Mouse (Mus musculus): Measurements from ENCODE around the gene Zc3h6.
"Not testable (repeated sequence)": the region's sequence is repeated elsewhere in the genome, so short reads cannot be mapped to it uniquely, and the experiment has no call there.

The Zc3h6 gene

DNA sequence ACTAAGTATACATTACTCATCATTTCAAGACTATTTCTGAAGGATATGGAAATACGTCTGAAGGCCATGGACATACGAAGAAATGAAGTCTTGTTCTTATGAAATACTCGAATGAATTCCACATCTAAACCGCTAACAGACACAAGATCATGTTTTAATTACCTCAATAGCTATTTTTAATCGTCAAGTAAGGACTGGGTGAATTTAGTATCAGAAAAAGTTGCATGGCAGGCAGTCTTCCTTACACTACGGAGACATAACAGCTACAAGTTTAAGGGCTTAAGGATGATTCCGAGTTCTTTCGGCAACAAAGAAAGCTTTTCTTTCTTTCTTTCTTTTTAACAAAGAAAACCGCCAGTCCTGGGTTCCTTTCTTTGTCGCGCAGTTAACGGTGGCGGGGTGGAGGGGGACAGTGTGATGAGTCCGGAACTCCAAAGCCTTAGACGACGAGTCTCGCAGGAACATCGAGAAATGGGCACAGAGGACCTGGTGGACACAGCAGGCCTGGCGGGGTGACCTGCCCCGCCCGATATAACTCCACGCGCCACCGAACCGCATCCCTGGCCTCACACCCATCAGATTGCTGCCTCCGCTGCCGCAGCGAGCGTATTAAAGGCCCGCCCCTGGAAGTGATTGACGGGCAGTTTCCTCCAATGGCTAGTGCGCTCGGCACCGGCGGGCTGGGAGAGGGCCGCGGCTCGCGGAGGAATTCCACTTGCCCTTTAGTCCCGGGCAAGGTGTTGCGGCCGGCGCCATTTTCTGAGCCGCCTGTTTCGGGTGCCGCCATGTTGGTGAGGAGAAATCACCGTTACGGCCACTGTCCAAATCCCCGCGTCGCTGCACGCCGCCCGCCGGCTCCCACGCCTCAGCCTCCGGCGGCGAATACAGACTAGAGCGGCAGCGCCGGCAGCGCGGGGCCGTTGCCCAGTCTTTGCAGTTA, at the start of gene Zc3h6:
Gene Zc3h6 (plus strand): TSS at position 762 of the 940 bp plus-strand sequence.
- peak; percentile 95 for DNase-seq (ENCODE audit: low read depth, low spot score)

DNA sequence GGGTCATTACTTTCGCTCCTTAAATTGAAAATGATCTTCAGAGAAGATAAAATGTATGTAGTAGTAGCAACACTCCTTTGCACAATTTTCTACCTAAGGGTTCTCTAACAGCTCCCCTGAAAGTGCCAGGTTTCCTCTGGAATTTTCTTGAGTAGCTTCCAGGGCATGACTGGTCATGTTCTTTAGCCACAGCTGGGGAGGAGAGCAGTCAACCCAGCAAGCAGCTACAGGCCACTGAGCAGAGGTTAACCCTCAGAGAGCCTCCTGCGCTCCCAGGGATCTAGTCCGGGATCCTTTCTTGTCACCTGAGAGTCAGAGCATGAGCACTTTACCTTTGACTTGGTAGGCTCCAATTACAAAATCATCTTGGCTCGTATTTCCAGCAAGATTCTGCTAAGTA, 42.4 kb upstream of the Zc3h6 start:
- no peak for DNase-seq (ENCODE audit: low read depth, low spot score)

DNA sequence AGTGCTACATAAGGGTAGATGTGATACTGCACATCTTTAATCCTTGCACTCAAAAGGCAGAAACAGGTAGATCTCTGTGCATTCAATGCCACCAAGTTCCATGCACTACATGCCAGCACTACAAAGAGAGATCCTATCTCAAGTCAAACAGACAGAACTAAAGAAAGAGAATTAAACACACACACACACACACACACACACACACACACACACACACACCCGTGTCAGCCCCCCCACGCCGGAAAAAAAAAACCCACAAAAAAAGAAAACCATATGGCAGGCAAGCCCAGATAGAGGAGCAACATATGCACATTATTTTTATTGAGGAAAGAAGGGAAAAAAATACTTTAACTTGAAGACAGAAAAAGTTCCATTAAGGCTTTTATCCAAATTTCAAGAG, 38.8 kb upstream of the Zc3h6 start:
- no peak for DNase-seq (ENCODE audit: low read depth, low spot score)

DNA sequence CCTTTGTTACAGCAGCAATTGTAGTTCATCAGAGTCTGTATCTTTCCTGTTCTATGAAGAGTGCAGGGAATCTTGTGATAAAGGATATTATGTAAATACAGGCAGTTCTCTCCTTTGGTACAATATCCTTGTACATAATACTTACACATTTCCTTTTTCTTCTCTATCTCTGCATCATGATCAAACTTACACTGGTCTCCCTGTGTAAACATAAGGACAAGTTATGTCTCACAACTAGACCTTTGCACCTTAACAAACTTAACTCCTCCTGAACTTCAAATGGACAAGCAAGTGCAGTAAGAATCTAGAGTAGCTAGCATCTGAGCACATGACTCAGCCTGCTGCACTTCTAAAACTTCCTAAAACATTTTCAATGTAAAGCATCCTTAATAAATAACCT, 36.5 kb upstream of the Zc3h6 start:
- no peak for DNase-seq (ENCODE audit: low read depth, low spot score)

DNA sequence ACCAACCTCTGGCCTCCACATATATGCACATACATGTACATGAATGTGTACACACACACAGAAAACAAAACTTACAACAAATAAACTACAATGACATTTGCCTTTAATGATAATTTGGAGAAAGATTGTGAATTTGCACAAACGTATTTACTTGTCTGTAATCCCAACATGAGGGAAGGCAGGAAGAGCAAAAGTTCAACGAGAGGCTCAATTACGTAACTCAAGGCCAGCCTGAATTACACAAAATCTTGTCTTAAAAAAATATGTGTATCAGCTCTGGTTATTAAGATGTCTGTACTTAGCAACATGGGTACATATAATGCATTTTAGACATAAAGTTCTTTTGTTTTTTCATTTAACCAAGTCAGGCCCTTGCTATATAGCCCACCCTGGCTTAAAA, 30.9 kb upstream of the Zc3h6 start:
- no peak for DNase-seq (ENCODE audit: low read depth, low spot score)

DNA sequence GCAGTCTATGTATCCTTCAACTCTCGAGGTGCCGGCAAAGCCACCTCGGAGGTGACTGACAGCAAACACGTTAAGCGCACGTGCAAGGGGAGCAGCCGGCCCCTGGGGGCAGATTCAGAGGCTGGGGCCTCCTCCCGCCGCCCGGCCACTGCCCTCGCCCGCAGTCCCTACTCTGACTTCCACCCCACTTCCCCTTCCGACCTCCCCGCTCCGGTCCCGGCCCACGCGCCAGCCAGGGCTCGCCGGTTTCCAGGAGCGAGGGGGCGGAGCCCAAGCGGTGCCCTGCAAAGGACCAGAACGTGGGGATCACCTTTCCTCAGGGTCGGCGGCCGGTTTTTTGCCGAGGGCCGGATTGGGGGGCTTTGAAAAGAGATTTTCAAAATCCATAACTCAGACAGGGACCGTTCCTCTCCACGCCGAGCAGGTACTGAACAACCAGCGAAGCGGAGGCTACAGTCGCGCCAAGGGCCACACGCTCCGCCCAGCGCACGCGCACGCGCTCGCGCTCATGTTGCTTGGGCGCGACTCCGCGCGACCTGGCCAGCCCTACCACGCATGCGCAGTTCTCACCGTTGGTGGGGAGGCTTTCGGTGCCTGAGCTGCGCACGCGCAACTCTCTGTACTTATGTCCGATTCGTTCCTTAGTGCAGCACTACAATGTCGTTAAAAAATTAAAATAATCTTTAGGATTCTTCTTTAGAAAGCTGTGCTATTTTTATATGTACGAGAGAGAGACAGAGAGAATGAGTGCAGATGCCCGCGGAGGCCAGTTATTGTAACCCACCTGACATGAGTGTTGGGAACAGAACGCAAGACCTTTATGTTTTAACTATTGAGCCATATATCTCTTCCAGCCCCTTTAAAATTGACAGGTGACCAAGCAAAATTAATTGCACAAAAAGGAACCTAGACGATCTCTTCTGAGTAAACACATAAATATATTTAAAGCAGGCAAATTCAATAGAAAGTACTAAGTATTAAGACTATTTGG, 23.4 kb upstream of the Zc3h6 start, which contains the start of gene Zc3h8:
Gene Zc3h8 (minus strand): TSS at position 540 of the 991 bp plus-strand sequence.
- DNase-seq (ENCODE audit: low read depth, low spot score), result peak; percentile 88

DNA sequence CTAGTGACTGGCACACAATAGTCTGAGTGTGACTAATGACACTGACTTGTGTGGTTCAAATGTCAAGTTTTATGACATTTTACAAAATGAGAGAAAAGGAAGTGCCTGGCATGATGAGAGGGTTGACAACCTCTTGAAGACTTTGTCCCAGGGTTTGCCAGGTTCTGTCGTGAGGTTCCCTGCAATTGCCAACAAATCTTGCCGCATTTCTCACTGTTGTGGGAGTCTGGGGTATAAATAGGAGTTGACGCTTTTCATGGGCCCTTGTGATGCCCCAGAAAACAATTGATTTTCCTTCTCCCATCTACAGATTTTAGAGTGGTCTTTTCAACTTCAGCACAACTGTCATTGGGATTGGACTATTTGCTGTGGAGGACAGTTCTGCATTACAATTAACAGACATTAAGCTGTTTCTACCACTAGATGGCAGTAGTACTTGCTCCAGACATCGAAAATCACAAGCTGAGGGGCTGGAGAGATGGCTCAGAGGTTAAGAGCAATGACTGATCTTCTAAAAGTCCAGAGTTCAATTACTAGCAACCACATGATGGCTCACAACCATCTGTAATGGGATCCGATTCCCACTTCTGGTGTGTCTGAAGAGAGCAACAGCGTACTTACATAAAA, 19.1 kb upstream of the Zc3h6 start:
- DNase-seq (ENCODE audit: low read depth, low spot score), result no peak

DNA sequence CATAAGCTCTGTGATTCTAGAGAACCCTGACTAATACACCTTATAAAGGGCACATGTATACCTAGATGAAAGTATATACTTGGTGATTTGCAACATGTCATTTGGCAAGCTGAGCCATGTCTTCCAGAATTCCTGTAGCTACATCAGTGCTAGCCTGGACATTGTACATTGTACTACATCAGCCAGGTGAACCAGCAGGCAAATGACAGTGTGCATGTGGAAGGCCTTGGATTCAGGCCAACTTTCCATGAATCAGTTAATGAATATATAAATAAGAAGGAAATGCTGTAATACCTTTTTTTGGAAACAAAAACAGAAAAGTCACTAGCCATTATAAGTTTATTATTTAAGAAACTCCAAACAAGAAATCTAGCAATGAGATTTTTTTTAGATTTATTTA, 13.0 kb upstream of the Zc3h6 start:
- no peak for DNase-seq (ENCODE audit: low read depth, low spot score)

DNA sequence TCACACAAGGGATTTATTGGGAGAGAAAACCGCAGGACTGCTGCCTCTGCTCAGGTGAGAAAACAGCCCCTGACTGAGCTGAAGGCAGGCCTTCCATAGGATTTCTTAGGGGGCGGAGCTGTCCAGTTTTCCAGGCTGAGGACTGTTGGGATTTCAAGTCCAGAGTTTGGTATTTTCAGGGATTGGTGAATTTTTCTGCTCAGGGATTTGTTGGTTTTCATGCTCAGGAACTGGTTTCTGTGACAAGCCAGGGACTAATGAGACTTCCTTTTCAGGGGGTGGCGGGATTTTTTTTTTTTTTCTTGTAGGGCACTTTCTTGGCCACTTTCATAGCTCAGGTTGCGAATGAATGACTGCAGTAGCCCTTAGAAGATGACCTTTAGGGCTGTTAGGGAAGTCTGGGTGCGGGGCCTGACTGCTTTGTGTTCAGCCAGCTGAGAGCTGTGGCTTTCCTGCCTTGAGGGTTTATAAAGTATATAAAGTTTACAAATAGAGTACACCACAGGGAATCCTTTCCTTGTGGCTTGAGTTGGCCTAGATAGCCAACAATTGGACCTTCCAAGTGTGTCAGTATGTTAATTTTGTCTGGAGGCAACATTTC, 1.6 kb upstream of the Zc3h6 start:
- DNase-seq (ENCODE audit: low read depth, low spot score), result no peak

DNA sequence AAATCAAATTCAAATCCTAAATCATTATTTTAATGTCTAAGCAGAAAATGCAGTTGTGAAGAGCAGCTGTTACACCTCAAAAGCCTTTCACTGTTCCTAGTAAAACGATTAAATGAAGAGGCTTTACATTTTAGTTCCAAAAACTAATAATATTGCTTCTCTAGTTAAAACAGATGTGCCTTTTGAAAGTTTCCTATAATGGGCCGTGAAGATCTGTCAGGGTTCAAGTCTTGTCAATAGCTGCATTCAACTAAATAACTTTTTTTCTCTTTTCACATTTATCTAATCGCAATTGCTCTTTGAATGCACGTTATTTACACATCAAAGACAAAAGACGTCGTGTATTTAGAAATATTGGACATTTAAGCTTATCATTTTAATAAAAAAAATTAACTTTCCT, 966 bp upstream of the Zc3h6 start:
- DNase-seq (ENCODE audit: low read depth, low spot score), result no peak

DNA sequence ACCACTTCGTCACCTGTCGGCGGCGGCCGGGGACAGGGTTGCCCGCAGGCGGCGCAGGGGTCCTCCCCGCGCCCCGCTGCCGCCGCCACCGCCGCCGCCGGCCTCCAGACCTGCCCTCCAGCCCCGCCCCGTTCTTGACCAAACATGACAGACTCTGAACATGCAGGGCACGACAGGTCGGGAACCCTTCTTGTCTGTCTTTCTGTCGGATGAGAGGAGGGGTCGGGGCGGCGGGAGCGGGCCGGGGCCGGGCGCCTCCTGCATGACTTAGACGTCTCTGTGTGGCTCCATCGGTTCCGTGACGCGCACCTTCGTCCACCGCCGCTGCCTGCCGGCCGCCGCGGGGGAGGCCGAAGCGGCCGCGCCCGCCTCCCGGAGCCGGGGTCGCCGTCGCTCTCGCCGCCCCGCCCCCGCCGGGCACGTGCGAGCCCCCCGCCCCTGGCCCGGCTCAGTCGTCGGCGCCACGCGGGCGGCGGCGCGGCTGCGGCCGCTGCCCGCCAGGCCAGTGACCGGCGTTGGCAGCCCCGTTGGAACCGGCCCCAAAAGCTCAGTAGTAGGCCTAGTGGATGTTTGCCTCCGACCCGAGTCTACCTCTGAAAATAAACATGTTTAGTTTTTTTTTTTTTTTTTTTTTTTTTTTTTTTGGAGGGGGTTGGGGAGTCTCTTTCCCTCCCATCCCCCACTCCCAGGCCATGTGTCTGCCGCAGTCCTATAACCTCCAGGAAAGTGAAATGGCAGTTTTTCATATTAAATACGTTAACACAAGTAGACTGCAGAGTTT, 649 bp downstream of the Zc3h6 start, which contains the start of gene Gm10762:
Gene Gm10762 (minus strand): TSS at position 65 of the 781 bp plus-strand sequence.
- peak; percentile 30 for DNase-seq (ENCODE audit: low read depth, low spot score)

DNA sequence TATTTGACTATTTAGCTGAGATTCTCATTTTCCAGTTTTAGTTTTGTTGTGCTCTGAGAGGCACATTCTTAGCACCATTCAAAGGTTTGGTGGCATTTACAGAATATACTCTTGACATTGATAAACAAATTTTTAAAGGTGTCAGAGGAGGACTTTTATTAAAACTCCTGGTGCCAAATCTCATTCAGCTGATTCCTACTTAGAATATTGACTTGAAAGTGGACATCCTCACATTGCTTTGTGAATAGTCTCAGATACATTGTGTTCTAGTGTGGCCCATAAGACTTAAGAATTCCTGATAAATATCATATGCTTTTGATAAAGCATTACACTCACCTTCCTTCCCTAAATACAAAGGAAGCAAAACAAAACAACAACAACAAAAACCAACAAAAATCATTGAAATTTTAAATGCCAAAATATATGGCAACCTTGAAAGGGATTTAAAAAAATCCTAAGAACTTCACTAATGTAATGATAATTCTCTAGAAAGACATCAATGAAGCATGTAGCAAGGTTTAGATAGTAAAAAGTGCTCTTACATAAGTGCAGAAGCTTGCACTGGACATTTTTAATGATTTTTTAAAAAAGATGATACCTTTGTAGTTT, 1.4 kb downstream of the Zc3h6 start:
- DNase-seq (ENCODE audit: low read depth, low spot score), result no peak

DNA sequence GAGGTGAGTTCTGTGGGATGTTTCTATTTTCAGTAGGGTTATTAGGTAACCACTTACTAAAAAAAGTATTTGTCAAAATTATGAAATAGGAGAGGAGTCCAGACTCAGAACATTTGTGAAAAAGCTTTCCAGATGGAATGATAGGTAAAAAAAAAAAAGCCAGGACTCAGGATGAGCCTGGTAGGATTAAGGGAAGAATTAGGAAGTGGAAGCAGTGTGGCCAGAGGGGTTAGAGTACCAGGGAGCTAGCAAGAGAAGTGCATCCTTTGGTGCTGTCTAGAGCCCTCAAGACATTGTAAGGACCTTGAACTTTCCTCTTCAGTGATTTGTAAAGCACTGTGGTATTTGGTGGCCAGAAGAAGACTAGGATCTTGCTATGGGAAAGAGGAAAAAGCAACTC, 5.1 kb downstream of the Zc3h6 start:
- DNase-seq (ENCODE audit: low read depth, low spot score), result no peak

DNA sequence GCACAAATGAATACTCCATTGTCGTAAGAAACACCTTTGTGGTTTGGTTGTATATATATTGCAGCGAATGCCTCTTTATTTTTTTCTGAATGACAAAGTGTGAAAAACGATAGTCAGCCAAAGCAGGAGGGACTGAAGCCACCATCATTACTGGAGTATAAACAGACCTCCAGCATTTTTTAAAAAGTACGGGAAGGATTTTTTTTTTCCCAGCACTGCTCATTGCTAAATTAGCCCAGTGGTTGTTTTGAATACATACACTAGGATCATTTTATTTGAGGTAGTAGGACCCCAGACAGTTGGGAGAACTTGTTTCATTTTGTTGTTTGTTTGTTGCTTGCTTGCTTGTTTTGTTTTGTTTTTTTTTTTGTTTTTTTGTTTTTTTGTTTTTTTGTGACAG, 8.4 kb downstream of the Zc3h6 start:
- no peak for DNase-seq (ENCODE audit: low read depth, low spot score)

DNA sequence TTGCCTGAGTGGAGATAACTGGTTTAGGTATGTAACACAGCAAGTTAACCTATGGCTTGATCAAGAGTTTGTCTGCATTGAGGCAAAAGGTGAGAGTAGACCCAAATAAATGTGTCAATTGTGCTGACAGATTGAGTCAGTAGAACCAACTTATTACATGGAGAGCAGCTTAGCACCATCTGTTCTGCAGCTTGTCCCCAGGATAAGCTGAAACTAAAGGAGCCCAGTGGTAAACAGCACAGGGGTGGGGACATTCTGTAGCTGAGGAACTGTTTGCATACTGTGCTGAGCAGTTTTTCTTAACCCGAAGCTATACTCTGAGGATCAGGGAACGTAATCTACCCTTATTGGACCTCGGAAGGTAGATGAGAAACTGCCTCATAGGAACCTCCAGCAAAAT, 17.5 kb downstream of the Zc3h6 start:
- DNase-seq (ENCODE audit: low read depth, low spot score), result no peak

DNA sequence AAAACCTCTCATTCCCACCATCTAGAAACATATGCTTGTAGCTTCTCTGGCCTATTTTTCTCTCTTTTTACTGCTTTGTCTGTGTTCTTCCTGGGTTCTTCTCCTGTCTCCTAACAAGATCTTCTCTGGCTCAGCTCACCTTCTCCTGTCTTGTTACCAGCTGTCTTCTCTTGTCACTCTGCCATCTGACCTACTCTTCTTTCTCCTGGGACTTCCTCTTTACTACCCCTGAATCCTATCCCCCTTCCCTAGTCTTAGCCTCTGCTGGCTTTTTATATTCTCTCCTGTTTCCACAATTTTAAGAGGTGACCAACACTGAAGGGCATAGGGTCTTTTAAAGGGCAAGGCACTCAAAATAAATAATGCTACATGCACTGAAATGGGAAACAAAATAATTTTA, 37.7 kb downstream of the Zc3h6 start:
- no peak for DNase-seq (ENCODE audit: low read depth, low spot score)

DNA sequence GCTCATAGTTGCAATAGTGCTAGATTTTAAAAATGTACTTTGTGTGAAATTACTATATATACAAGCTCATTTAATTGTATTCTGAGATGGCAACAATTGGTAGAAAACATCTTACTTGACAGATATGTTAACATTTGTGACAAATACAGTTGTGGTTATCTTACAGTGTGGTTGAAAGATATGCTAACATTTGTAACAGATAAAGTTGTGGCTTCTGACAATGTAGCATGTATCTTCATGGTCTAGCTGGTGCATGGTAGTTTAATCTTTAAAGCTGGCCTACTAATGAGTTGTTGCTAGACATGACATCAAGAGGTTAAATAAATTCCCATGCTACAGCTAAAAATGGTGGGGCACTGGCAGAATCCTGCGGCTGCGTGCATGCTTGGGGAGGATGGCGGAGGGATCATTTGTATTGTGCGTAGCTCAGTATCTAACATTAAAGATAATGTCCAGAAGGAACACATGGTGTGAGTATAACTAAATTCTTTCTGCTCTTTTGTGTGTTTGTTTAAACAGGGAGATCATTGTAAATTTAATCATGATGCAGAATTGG, 39.1 kb downstream of the Zc3h6 start:
- DNase-seq (ENCODE audit: low read depth, low spot score), result no peak

DNA sequence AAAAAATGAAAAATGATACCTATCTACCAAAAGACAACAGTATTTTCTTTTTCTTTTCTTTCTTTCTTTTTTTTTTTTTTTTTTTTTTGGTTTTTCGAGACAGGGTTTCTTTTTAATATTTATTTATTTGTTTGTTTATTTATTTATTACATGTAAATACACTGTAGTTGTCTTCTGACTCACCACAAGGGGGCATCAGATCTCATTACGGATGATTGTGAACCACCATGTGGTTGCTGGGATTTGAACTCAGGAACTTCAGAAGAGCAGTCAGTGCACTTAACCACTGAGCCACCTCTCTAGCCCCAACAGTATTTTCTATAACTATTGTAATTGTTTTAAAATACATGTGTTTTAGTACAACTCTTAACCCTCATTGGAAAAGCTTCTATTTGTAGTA, 41.7 kb downstream of the Zc3h6 start:
- not testable (repeated sequence) for DNase-seq (ENCODE audit: low read depth, low spot score)

DNA sequence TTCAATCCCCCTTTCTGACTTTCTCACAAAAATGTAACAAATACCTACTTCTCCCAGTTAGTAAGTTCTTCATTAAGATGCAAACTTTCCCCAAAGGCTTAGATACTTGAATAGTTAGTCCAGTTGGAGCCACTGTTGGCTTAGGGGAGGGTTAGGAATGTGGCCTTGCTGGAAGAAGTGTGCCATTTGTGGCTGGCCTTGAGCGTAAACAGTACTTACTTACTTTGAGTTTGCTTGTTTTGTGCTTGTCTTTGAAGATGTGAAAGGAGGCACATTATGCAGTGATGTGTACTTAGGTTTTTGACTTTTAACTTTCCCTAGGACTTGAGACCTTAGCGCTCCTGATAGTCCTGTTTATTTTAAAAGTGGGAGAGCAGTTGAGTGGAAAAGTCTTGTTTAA, 52.9 kb downstream of the Zc3h6 start:
- no peak for DNase-seq (ENCODE audit: low read depth, low spot score)

DNA sequence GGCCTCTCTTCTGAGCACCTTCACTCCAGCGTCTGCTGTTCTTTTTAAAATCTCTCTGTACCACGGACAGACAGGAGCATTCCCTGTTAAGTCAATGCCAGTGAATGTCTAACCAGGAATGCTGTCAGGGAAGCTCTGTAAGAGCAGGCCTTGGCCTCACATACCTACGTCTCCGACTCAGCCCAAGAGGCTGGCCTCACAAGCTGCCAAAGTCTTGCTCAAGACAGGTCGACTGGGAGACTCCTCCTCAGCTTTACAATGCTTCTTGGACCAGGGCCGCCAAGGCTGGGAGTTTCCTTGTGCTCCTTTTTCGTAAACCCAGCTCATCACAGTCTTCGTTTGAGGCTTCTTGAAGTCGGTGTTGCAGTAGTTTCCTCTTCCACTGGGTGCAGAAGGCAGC, 57.6 kb downstream of the Zc3h6 start:
- no peak for DNase-seq (ENCODE audit: low read depth, low spot score)

All from brain, embryonic 18.5 days (tissue).